Mouse (Mus musculus) ovary, adult 2 months (tissue): ENCODE results near the gene Peak1. TPM values are rescaled to one million over a fixed set of nuclear protein-coding genes. Genes with fewer than 3 reads are reported as not detected.

Experiments
- polyA plus RNA-seq: library from polyadenylated mRNA; depleted of rRNA; stranded (reverse); fragments of >200 nt; gene quantifications from 2 replicates; pipeline ENCODE4 v1.2.3, GENCODE M21; 2012; rRNA removed

Gene Peak1
- polyA plus RNA-seq = 15.5 and 16.5 TPM in 2 replicates

DNA sequence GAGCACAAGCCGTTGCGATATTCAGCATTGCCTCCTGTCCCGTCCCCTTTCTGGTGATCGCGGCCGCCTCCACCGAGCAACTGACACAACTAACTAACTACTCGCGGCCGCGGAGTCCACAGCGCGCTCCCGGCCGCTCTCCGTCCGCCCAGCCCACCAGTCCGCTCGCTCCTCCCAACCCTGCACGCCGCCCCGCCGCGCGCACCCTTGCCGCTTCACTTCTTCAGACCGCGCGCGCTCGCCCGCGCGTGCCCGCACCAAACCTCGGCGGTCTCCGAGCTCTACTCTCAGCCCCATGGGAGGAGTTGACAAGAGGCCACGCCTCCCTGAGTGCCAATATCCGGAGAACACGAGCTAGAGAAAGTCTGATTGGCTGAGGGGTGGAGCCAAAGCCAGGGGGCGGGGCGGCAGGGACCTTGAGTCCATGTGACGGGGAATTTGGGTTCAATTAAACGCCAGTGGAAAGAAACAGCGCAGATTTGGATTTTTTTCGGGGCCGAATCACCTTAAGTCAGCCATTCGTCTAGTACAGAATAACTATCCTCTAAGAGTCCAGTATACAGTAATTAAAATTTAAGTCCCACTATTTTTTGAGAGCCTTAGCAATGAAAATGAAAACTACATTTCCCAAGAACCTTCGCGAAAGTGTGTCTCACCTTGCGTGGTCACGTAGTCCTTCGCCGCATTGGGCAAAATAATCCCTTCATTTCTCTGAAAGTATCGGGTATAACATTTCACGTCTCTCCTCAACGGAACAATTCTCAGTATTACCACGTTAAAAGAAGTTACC is at the start of gene Peak1, which contains the start of gene Hmg20a:
Gene Peak1 (minus strand): TSS at position 120 of the 790 bp plus-strand sequence.
Gene Hmg20a (plus strand): TSS at position 662 of the 790 bp plus-strand sequence.

DNA sequence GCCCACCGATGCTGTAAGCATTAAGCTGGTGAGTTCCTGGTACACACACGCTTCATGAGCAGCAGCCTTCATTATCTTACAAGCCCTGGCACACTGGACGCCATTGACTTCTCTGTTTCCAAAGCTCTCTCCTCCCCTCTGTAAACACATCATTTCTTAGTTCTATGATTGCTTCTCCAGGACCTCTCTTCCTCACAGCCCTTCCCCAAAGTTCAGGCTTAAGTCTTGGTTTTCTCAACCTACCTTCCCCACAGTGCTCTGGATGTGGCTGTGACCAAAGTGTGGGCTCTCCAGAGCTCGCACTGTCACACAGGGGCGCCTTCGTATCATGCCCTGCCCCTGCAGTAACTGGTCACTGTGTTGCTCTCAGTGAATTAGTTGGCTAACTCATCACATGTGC is 252.5 kb downstream of the Peak1 start, which contains the start of gene Tspan3:
Gene Tspan3 (minus strand): TSS at position 101 of the 400 bp plus-strand sequence.

Other genes with a start within 250 kb of the Peak1 start
- 33.1 and 40.8 TPM in 2 replicates for gene Hmg20a, start 542 bp upstream of the Peak1 start, polyA plus RNA-seq